Mouse (Mus musculus) hindbrain, embryonic 16.5 days (tissue): ENCODE measurements around the gene Srebf1. TPM values are rescaled to one million over a fixed set of nuclear protein-coding genes. Genes with fewer than 3 reads are reported as not detected.

ENCODE experiments used
- ATAC-seq: fragments of 200-750 bp; cut with Nextera tagmentation; 2 replicates; pipeline ENCODE4 v1.8.0; 2017; ENCODE audit warnings: moderate TSS enrichment, moderate library complexity
- H3K27ac ChIP-seq: fragments of 300-500 bp; sonication (generic); 2 replicates; pipeline ENCODE4 v1.5.1; 2014; ENCODE audit warnings: low read depth, mild to moderate bottlenecking, control low read depth, low read length, moderate library complexity
- H3K27me3 ChIP-seq: fragments of 300-500 bp; sonication (generic); replicated peaks from 2 replicates; pipeline ENCODE4 v1.6.1; 2014; ENCODE audit warnings: low read length; ENCODE audit not compliant: control insufficient read depth, insufficient read depth
- H3K36me3 ChIP-seq: fragments of 300-500 bp; sonication (generic); 2 replicates; pipeline ENCODE4 v1.6.1; 2014; ENCODE audit warnings: mild to moderate bottlenecking, low read length, moderate library complexity, mixed read lengths; ENCODE audit not compliant: control insufficient read depth, insufficient read depth
- H3K4me1 ChIP-seq: fragments of 300-500 bp; sonication (generic); 2 replicates; pipeline ENCODE4 v1.6.1; 2014; ENCODE audit warnings: low read depth, low read length; ENCODE audit not compliant: control insufficient read depth, insufficient read depth
- H3K4me2 ChIP-seq: fragments of 300-500 bp; sonication (generic); 2 replicates; pipeline ENCODE4 v1.6.1; 2014; ENCODE audit warnings: mild to moderate bottlenecking, low read length, control low read depth, moderate library complexity
- H3K4me3 ChIP-seq: fragments of 300-500 bp; sonication (generic); 2 replicates; pipeline ENCODE4 v1.5.1; 2014; ENCODE audit warnings: mild to moderate bottlenecking, low read length, control low read depth, moderate library complexity
- H3K9ac ChIP-seq: fragments of 300-500 bp; sonication (generic); 2 replicates; pipeline ENCODE4 v1.6.1; 2014; ENCODE audit warnings: low read depth, mild to moderate bottlenecking, control low read depth, low read length, moderate library complexity
- H3K9me3 ChIP-seq: fragments of 300-500 bp; sonication (generic); 2 replicates; pipeline ENCODE4 v1.6.1; 2014; ENCODE audit warnings: mild to moderate bottlenecking, low read length, moderate library complexity; ENCODE audit not compliant: control insufficient read depth
- WGBS: fragments of 180-500 bp; shearing (Covaris S2); extraction: QIAGEN DNeasy Blood & Tissue Kit; methylation state at CpG from one replicate; pipeline ENCODE4 v1.1.7; 2014; 5-methylcytosine and 5-hydroxymethylcytosine counted together
- microRNA-seq: library from miRNA; unstranded; fragments of <30 nt; microRNA quantifications from one replicate; pipeline ENCODE4, GENCODE M21; 2017
- polyA plus RNA-seq: library from polyadenylated mRNA; unstranded; fragments of >200 nt; fragmentation: Nextera tagmentation; extraction: Ambion mirVana; gene quantifications from 2 replicates; pipeline ENCODE4 v1.2.1, GENCODE M21; 2015

Gene Srebf1
- polyA plus RNA-seq, 1 experiment from 2014 or later: 42.5 TPM

DNA sequence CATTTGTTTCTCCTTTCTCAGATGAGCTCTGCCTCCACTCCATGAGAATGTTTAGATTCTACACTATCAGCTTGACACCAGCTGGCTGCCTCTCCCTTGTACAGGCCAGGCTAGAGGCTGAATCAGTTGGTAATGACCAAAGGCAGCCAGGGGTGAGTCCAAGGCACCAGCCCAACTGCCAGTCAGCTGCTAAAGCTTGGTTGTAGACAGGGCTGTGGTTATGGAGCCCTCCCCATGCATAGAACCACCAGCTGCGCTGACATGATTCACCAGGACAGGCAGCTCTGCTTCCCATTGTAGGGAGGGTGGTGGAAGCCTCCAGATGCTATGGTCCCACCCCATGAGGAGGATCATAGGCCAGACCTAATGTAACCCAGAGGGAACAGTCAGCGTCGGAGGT, 68.4 kb downstream of the Srebf1 start:
- Histone ChIP-seq H3K36me3 (no peaks in the 10 kb centered on the region), H3K4me1 (peaks cover 14% of the 10 kb centered on the region), H3K4me2 (no peak overlapping the region), H3K27me3 (no peaks in the 10 kb centered on the region), H3K9ac (no peak overlapping the region), H3K27ac (no peak overlapping the region), H3K4me3 (no peak overlapping the region), H3K9me3 (no peaks in the 10 kb centered on the region)
- ATAC-seq: no peak
- 90% methylated on average over 3 of the region's 3 CpGs for WGBS

DNA sequence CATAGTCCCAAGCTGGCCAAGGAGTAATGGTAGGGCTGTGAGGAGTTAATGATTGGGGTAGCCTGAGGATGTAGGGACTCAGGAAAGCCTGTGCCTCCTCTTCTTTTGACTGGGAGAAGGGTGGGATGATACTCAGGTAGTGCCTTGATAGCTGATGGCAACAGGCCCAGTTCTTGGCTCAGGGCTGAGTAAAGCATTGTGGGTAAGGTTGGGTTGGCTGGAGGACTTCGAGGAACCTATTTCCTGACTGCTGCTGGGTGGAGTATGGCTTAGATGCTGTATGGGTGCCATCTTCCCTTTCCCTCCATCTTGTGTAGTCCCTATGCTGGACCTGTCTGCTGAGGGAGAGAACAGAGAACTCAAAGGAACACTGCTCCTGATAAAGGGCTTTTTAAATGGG, 70.0 kb downstream of the Srebf1 start:
- ATAC-seq: no peak
- H3K36me3 ChIP-seq: no peaks in the 10 kb centered on the region
- H3K9ac ChIP-seq: no peak overlapping the region
- no peaks in the 10 kb centered on the region for H3K9me3 ChIP-seq
- WGBS: 92% methylated on average over 1 of the region's 1 CpGs
- H3K27ac ChIP-seq: no peak overlapping the region
- H3K27me3 ChIP-seq: no peaks in the 10 kb centered on the region
- H3K4me2 ChIP-seq: no peak overlapping the region
- no peak overlapping the region for H3K4me3 ChIP-seq
- H3K4me1 ChIP-seq: peaks cover 23% of the 10 kb centered on the region

DNA sequence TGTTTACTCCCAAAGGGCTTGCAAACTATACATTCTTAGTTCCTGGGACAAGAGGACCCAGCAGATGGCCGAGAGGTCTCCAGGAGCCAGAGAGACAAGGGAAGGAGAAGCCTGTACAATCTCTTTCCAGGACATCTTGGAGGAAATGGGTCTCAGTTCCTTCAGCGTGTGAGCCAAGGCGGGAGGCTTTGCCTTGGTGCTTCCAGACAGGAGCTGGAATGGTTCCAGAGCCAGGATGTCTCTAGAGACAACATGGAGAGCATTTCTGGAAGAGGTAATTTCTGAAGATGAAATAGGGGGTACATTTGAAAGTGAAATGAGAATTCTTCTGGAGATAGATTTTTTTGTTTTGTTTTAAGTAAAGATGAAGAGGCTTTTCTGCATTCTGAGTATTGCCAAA, 71.7 kb downstream of the Srebf1 start:
- no peak overlapping the region for H3K4me3 ChIP-seq
- H3K9ac ChIP-seq: no peak overlapping the region
- H3K4me1 ChIP-seq: peaks cover 25% of the 10 kb centered on the region
- H3K4me2 ChIP-seq: no peak overlapping the region
- H3K9me3 ChIP-seq: no peaks in the 10 kb centered on the region
- no peaks in the 10 kb centered on the region for H3K36me3 ChIP-seq
- 75% methylated on average over 3 of the region's 3 CpGs for WGBS
- ATAC-seq: no peak
- H3K27ac ChIP-seq: no peak overlapping the region
- H3K27me3 ChIP-seq: no peaks in the 10 kb centered on the region

Small RNAs within 50 kb of the gene (microRNA-seq; reads per million reads assigned to microRNA genes)
- gene Mir6921 (not detected), gene Mir6922 (not detected)

Other genes with a start within 250 kb of the Srebf1 start
- gene Pemt, start 176.1 kb downstream of the Srebf1 start, polyA plus RNA-seq: 8.3 and 9.1 TPM in 2 replicates
- gene Rai1, start 117.6 kb downstream of the Srebf1 start, polyA plus RNA-seq: 24.3 and 28.0 TPM in 2 replicates
- gene Tom1l2, start 130.3 kb upstream of the Srebf1 start, polyA plus RNA-seq: 69.2 and 79.3 TPM in 2 replicates
- 6.0 and 7.8 TPM in 2 replicates for gene Drc3, start 130.7 kb upstream of the Srebf1 start, polyA plus RNA-seq
- 22.2 and 24.7 TPM in 2 replicates for gene Gid4, start 194.6 kb upstream of the Srebf1 start, polyA plus RNA-seq
- 45.9 and 47.6 TPM in 2 replicates for gene Atpaf2, start 195.9 kb upstream of the Srebf1 start, polyA plus RNA-seq
- 100 and 101 TPM in 2 replicates for gene Drg2, start 232.0 kb upstream of the Srebf1 start, polyA plus RNA-seq
- 0.26 and 0.40 TPM in 2 replicates for gene Myo15, start 246.8 kb upstream of the Srebf1 start, polyA plus RNA-seq